Mouse (Mus musculus): ENCODE data around the gene Rac1. TPM values are rescaled to one million over a fixed set of nuclear protein-coding genes. Genes with fewer than 3 reads are reported as not detected.
"Not testable (repeated sequence)": the region's sequence is repeated elsewhere in the genome, so short reads cannot be mapped to it uniquely, and the experiment has no call there.

The Rac1 gene
- polyA plus RNA-seq, 1 experiment from 2014 or later: 468 TPM

GRCm38 (mm10) chr5:143505056-143505455 lies 22.8 kb downstream of the Rac1 start:
- H3K9ac ChIP-seq (replicated peaks; ENCODE audit: low read depth, low read length): no peak overlapping the region
- H3K4me1 ChIP-seq (ENCODE audit: control insufficient read depth, insufficient read depth, low read length): peaks cover 9% of the 10 kb centered on the region; the same call in 1 of the 2 replicates
- H3K9me3 ChIP-seq (ENCODE audit: control insufficient read depth, low read depth, low read length): no peaks in the 10 kb centered on the region
- 90% methylated on average over 8 of the region's 8 CpGs for WGBS
- H3K27me3 ChIP-seq (ENCODE audit: control insufficient read depth, insufficient read depth, low read length): no peaks in the 10 kb centered on the region
- H3K4me3 ChIP-seq (ENCODE audit: low read depth, low read length): no peak overlapping the region
- no peak for ATAC-seq (ENCODE audit: insufficient number of reproducible peaks, insufficient read depth, low FRiP score, low read depth)
- H3K27ac ChIP-seq (ENCODE audit: low read length): no peak overlapping the region
- no peak overlapping the region for H3K4me2 ChIP-seq (replicated peaks; ENCODE audit: low read depth, low read length)
- peaks cover 32% of the 10 kb centered on the region for H3K36me3 ChIP-seq (ENCODE audit: control insufficient read depth, insufficient read depth, low read length)

GRCm38 (mm10) chr5:143504453-143504852 lies 23.4 kb downstream of the Rac1 start:
- H3K9me3 ChIP-seq (ENCODE audit: control insufficient read depth, low read depth, low read length): no peaks in the 10 kb centered on the region
- no peak overlapping the region for H3K4me3 ChIP-seq (ENCODE audit: low read depth, low read length)
- no peaks in the 10 kb centered on the region for H3K27me3 ChIP-seq (ENCODE audit: control insufficient read depth, insufficient read depth, low read length)
- H3K4me1 ChIP-seq (ENCODE audit: control insufficient read depth, insufficient read depth, low read length): peaks cover 9% of the 10 kb centered on the region; the same call in 1 of the 2 replicates
- WGBS: 55% methylated on average over 3 of the region's 3 CpGs
- no peak overlapping the region for H3K9ac ChIP-seq (replicated peaks; ENCODE audit: low read depth, low read length)
- ATAC-seq (ENCODE audit: insufficient number of reproducible peaks, insufficient read depth, low FRiP score, low read depth): no peak
- H3K27ac ChIP-seq (ENCODE audit: low read length): no peak overlapping the region
- peaks cover 31% of the 10 kb centered on the region for H3K36me3 ChIP-seq (ENCODE audit: control insufficient read depth, insufficient read depth, low read length)
- no peak overlapping the region for H3K4me2 ChIP-seq (replicated peaks; ENCODE audit: low read depth, low read length)

GRCm38 (mm10) chr5:143503740-143504139 lies 24.1 kb downstream of the Rac1 start:
- Histone ChIP-seq H3K27ac (ENCODE audit: low read length) (no peak overlapping the region), H3K4me3 (ENCODE audit: low read depth, low read length) (no peak overlapping the region), H3K4me1 (ENCODE audit: control insufficient read depth, insufficient read depth, low read length) (peaks cover 9% of the 10 kb centered on the region; the same call in 1 of the 2 replicates), H3K4me2 (replicated peaks; ENCODE audit: low read depth, low read length) (no peak overlapping the region), H3K9ac (replicated peaks; ENCODE audit: low read depth, low read length) (no peak overlapping the region), H3K36me3 (ENCODE audit: control insufficient read depth, insufficient read depth, low read length) (peaks cover 23% of the 10 kb centered on the region), H3K9me3 (ENCODE audit: control insufficient read depth, low read depth, low read length) (no peaks in the 10 kb centered on the region), H3K27me3 (ENCODE audit: control insufficient read depth, insufficient read depth, low read length) (no peaks in the 10 kb centered on the region)
- ATAC-seq (ENCODE audit: insufficient number of reproducible peaks, insufficient read depth, low FRiP score, low read depth): no peak
- 93% methylated on average over 6 of the region's 6 CpGs for WGBS

GRCm38 (mm10) chr5:143502899-143503557 lies 24.8 kb downstream of the Rac1 start:
- ATAC-seq (ENCODE audit: insufficient number of reproducible peaks, insufficient read depth, low FRiP score, low read depth): no peak

GRCm38 (mm10) chr5:143501649-143502048 lies 26.2 kb downstream of the Rac1 start:
- H3K9ac ChIP-seq (replicated peaks; ENCODE audit: low read depth, low read length): no peak overlapping the region
- ATAC-seq (ENCODE audit: insufficient number of reproducible peaks, insufficient read depth, low FRiP score, low read depth): no peak
- no peaks in the 10 kb centered on the region for H3K9me3 ChIP-seq (ENCODE audit: control insufficient read depth, low read depth, low read length)
- no peak overlapping the region for H3K27ac ChIP-seq (ENCODE audit: low read length)
- H3K4me1 ChIP-seq (ENCODE audit: control insufficient read depth, insufficient read depth, low read length): no peaks in the 10 kb centered on the region
- no peak overlapping the region for H3K4me2 ChIP-seq (replicated peaks; ENCODE audit: low read depth, low read length)
- H3K27me3 ChIP-seq (ENCODE audit: control insufficient read depth, insufficient read depth, low read length): no peaks in the 10 kb centered on the region
- H3K4me3 ChIP-seq (ENCODE audit: low read depth, low read length): no peak overlapping the region
- 79% methylated on average over 2 of the region's 2 CpGs for WGBS
- peaks cover 10% of the 10 kb centered on the region; the same call in 1 of the 2 replicates for H3K36me3 ChIP-seq (ENCODE audit: control insufficient read depth, insufficient read depth, low read length)

More at GRCm38 (mm10) chr5:143502899-143503557, 24.8 kb downstream of the Rac1 start:
- Histone ChIP-seq H3K4me3 (ENCODE audit: low read depth, low read length) (no peak overlapping the region), H3K9ac (replicated peaks; ENCODE audit: low read depth, low read length) (no peak overlapping the region), H3K36me3 (ENCODE audit: control insufficient read depth, insufficient read depth, low read length) (peaks cover 20% of the 10 kb centered on the region), H3K27ac (ENCODE audit: low read length) (no peak overlapping the region), H3K4me1 (ENCODE audit: control insufficient read depth, insufficient read depth, low read length) (peaks cover 4% of the 10 kb centered on the region; the same call in 1 of the 2 replicates), H3K4me2 (replicated peaks; ENCODE audit: low read depth, low read length) (no peak overlapping the region), H3K9me3 (ENCODE audit: control insufficient read depth, low read depth, low read length) (no peaks in the 10 kb centered on the region), H3K27me3 (ENCODE audit: control insufficient read depth, insufficient read depth, low read length) (no peaks in the 10 kb centered on the region)
- WGBS: 91% methylated on average over 19 of the region's 19 CpGs

GRCm38 (mm10) chr5:143501140-143501539 lies 26.7 kb downstream of the Rac1 start:
- Histone ChIP-seq H3K4me3 (ENCODE audit: low read depth, low read length) (no peak overlapping the region), H3K27ac (ENCODE audit: low read length) (no peak overlapping the region), H3K4me1 (ENCODE audit: control insufficient read depth, insufficient read depth, low read length) (no peaks in the 10 kb centered on the region), H3K9me3 (ENCODE audit: control insufficient read depth, low read depth, low read length) (no peaks in the 10 kb centered on the region), H3K36me3 (ENCODE audit: control insufficient read depth, insufficient read depth, low read length) (peaks cover 10% of the 10 kb centered on the region; the same call in 1 of the 2 replicates), H3K27me3 (ENCODE audit: control insufficient read depth, insufficient read depth, low read length) (no peaks in the 10 kb centered on the region), H3K9ac (replicated peaks; ENCODE audit: low read depth, low read length) (no peak overlapping the region), H3K4me2 (replicated peaks; ENCODE audit: low read depth, low read length) (no peak overlapping the region)
- ATAC-seq (ENCODE audit: insufficient number of reproducible peaks, insufficient read depth, low FRiP score, low read depth): no peak
- 77% methylated on average over 8 of the region's 8 CpGs for WGBS

- not testable (repeated sequence) for H3K4me1 ChIP-seq (ENCODE audit: control insufficient read depth, insufficient read depth, low read length); H3K4me3 ChIP-seq (ENCODE audit: low read depth, low read length); H3K27me3 ChIP-seq (ENCODE audit: control insufficient read depth, insufficient read depth, low read length); H3K27ac ChIP-seq (ENCODE audit: low read length); H3K4me2 ChIP-seq (replicated peaks; ENCODE audit: low read depth, low read length); ATAC-seq (ENCODE audit: insufficient number of reproducible peaks, insufficient read depth, low FRiP score, low read depth); H3K9me3 ChIP-seq (ENCODE audit: control insufficient read depth, low read depth, low read length); H3K9ac ChIP-seq (replicated peaks; ENCODE audit: low read depth, low read length)
- 86% methylated on average over 13 of the region's 14 CpGs for WGBS
- peaks cover 10% of the 10 kb centered on the region; the same call in 1 of the 2 replicates for H3K36me3 ChIP-seq (ENCODE audit: control insufficient read depth, insufficient read depth, low read length)
These were observed 27.1 kb downstream of the Rac1 start for GRCm38 (mm10) chr5:143500711-143501110.

GRCm38 (mm10) chr5:143499686-143500085 lies 28.1 kb downstream of the Rac1 start:
- ATAC-seq (ENCODE audit: insufficient number of reproducible peaks, insufficient read depth, low FRiP score, low read depth): no peak; the same call in 1 of the 2 replicates
- no peak overlapping the region for H3K4me2 ChIP-seq (replicated peaks; ENCODE audit: low read depth, low read length)
- H3K9ac ChIP-seq (replicated peaks; ENCODE audit: low read depth, low read length): no peak overlapping the region
- no peak overlapping the region for H3K27ac ChIP-seq (ENCODE audit: low read length)
- H3K27me3 ChIP-seq (ENCODE audit: control insufficient read depth, insufficient read depth, low read length): no peaks in the 10 kb centered on the region
- H3K4me1 ChIP-seq (ENCODE audit: control insufficient read depth, insufficient read depth, low read length): no peaks in the 10 kb centered on the region
- H3K4me3 ChIP-seq (ENCODE audit: low read depth, low read length): no peak overlapping the region
- no peaks in the 10 kb centered on the region for H3K9me3 ChIP-seq (ENCODE audit: control insufficient read depth, low read depth, low read length)
- WGBS: 72% methylated on average over 4 of the region's 4 CpGs
- peaks cover 9% of the 10 kb centered on the region; the same call in 1 of the 2 replicates for H3K36me3 ChIP-seq (ENCODE audit: control insufficient read depth, insufficient read depth, low read length)

Measured in stomach, embryonic 14.5 days (tissue).